Mouse (Mus musculus): ENCODE data around the gene Pxn.

The Pxn gene

GRCm38 (mm10) chr5:115581662-115582061 is 75.2 kb downstream of the Pxn start:
- no peak for DNase-seq (ENCODE audit: low spot score)

- no peak for DNase-seq (ENCODE audit: low spot score)
Measured at GRCm38 (mm10) chr5:115585616-115586015, 79.1 kb downstream of the Pxn start.

GRCm38 (mm10) chr5:115586166-115586565 is 79.7 kb downstream of the Pxn start:
- no peak for DNase-seq (ENCODE audit: low spot score)

- no peak for DNase-seq (ENCODE audit: low spot score)
Measured at GRCm38 (mm10) chr5:115586780-115587179, 80.3 kb downstream of the Pxn start.

- DNase-seq (ENCODE audit: low spot score): no peak
Measured at GRCm38 (mm10) chr5:115591028-115591427, 84.6 kb downstream of the Pxn start.

GRCm38 (mm10) chr5:115591506-115591905 is 85.0 kb downstream of the Pxn start:
- no peak for DNase-seq (ENCODE audit: low spot score)

- no peak for DNase-seq (ENCODE audit: low spot score)
Measured at GRCm38 (mm10) chr5:115603561-115603960, 97.1 kb downstream of the Pxn start.
